Mouse (Mus musculus) kidney, adult 11 months (tissue): ENCODE measurements at regions not wholly inside any gene's neighbourhood (a gene's known extent, or its start where the extent isn't known, plus 50 kb on each side); places are given as distances from the start of the nearest gene placed in this dataset.

Source experiments
- DNase-seq: peaks from one replicate; pipeline ENCODE4 v3.0.0; 2022

DNA sequence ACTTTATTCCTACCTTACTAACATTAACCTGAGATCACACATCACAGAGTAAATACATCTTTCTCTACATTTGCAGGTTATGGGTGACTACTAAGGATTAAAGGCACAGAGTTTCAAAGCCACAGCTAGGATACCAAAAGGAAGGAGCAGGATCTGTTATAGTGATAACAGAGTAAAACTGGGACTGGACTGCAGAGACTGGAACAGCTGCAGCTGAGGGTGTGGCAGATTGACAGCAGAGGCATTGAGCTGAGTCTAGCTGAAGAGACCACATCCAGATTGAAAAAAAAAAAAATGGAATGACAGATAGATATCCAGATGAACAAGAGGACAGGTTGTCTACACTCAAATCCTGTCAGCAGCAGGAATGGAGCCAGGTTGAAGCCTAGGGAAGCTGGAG, 301.1 kb downstream of the Irs2 start:
- no peak for DNase-seq

DNA sequence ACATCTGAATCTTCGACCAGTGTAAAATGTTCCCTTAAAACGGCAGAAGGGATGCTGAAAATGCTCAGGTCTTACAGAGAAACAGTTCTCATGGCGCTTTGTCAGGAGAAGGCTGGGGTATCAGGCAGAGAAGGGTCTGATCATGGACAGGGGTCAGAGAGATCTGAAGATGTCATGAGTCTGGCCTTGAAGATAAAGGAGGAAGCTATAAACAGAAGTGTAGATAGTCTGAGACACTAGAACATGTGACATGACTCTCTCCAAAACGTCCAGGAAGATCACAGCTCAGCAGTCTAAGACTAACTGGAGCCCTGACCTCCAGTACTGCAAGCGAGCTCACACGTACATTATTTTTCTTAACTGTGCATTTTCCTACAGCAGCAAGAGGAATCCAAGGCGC, 302.3 kb downstream of the Irs2 start:
- no peak for DNase-seq

DNA sequence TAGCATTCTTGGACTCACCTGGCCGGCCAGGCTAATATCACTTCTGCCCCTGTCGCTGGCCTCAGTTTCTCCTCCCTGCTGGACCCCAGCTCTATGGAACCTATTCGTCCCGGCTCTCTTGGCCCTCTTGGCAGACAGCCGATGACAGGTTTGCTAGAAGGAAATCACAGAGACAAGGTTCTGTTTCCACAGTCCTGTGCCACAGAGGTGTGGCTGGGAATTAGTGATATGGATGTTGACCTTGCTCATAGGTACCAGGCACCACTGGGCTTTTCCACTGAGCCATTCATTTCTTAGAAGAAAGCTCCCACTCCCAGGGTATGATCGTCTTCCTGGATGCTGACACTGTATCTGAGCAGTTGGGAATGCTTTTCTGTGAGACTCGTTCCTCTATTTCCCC, 305.5 kb downstream of the Irs2 start:
- DNase-seq, result no peak

DNA sequence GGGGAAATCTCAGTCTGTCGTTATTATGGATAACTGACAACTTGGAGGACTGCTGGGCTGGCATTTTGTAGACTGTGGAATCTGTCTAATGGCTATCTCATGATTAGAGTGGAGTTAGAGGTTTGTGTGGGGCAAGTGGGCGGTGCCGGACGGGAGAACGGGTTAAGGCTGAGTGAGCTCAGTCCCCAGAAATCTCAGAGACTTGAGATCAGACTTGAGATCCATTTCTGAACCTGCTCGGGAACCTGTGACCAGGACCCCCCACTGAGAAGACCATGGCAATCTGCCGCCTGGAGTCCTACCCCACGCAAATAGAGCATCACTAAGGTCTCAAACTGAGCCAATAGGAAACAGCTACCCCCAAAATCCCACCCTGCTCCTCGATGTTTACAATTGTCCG, 306.0 kb downstream of the Irs2 start:
- no peak for DNase-seq

DNA sequence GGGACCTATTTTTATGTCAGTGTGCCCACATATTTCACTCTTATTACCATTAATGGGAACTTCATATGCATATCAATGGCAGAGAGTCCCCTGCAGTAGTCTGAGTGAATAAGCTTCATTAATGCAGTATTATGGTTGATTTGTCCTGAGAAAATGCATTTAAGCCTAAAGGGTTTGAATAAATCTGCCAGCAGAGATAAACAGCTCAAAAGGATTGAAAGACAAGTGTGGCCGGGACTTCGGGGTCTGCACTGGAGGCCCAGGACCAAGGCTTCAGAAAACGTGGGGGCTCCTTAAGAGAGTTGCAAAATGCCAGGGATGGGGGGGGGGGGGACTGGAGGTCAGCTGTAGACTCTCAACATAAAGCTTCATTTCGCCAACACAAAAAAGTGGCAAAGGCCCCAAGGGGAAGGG, 306.6 kb downstream of the Irs2 start:
- no peak for DNase-seq

DNA sequence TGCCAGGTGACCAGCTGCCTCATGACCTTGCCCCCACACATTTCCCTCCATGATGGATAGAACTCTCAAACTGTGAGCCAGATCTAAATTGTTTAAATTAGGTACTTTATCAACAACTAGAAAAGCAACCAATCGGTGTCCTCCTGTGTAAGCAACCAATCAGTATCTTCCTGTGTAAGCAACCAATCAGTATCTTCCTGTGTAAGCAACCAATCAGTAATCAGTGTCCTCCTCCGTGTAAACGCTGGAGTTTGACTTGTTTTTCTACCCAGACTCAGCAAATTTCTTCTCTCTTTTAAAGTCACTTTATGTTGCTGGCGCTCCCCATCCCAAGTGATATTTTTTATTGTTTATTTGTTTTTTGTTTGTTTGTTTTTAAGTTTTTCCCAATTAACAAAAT, 307.0 kb downstream of the Irs2 start:
- no peak for DNase-seq

DNA sequence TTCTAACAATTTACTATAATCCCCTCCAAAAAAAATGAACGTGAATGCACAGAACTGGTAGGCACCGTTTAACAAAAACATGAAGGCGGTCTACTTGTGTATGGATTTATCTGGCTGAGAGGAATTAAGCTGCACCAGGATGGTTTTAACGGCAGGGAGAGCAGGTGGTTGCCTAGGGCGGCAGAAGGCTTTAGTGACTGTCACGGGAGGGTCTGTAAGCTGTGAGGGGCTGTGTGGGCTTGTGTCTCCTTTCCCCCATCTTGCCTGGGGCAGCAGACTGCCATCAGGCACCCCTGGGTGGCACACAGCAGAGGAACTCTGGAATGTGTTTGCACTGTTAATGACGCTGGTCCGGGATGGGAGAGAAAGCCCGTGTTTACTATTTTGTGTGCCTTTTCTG, 308.6 kb downstream of the Irs2 start:
- no peak for DNase-seq

DNA sequence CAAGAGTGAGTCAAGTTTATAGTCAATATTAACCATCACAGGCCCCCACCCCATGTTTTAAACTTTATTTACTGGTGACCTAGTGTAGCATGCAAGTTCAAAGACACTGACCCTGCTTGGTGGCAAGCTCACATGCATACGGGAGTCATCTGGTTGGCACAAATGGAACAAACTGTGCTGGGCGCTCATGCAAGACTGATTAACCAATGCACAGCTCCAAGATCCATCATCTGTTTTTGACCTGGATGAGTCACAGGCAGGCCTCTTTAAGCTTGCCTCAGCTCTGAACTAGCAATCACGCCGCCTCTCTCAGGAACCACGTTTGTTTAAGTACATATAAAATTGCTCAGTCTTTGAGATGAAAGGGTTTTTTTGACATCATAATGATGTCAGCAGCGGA, 313.1 kb downstream of the Irs2 start:
- DNase-seq, result no peak

DNA sequence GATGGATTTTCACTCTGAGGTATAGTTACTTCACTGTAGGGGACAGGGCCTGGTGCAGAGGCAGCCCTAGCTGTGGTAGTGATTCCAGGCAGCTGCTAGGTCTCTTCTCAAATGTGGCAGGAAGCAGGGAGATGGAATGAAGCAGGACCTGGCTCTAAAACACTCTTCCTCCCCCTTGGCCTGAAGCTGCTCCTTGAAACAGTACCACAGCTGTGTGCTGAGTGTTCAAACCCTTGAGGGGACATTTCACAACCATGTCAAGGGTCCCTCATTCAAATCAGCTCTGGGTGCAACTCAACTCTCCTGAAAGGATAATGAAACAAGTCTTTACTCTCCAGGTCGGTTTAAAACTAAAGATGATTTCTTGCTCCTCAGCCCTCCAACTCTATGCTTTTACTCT, 317.6 kb downstream of the Irs2 start:
- no peak for DNase-seq

DNA sequence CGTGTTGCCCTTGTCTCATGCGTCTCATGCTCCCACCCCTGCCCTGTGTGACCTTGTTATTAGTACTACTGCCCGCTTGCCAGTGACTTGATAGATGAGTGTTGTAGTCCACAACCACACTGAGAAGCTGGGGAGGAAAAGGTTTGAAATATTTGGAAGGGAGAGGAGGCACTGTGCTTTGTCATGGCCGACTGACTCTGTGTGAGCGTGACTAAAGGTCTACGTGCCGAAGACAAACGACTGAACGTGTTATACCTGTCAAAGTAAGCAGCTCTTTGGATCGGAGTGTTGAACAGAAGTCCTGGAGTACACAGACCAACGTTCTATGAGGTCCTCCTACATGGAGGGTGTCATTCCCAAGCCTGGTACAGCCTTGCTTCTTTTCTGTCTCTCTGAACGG, 318.4 kb downstream of the Irs2 start:
- no peak for DNase-seq

DNA sequence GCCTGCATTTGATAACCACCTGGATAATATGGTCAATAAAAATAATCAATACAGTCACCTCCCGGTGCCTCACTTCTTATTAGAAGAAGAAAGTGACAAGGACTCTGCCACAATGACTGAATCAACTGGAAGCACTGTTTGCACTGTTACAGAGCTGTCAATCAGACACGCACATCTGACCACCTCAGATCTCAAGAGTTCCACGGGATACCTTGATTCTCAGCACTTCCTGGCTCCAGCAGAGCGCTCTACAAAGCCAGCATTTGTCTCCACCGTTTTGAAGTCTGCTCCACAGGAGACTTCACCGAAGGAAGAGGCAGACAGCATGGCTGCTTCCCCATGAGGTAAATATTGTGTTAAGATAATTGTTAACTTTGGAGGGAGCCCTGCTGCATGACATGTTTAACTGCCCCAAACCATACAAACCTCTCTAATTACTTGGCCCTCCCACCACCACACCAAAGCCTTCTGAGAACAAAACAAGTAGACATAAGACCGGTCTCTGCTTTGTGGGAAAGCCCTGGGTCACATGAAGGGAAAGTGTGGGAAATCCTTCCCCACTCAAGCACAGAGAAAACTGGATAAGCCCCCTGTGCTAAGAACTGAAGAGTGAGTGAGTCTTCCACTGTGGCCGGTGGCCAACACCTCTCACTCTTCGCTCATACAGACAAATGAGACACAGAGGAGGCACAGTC, 320.2 kb downstream of the Irs2 start:
- DNase-seq, result no peak
